Mouse (Mus musculus) hindbrain, embryonic 14.5 days (tissue): Measurements from ENCODE around the gene Shisa6. TPM values are rescaled to one million over a fixed set of nuclear protein-coding genes. Genes with fewer than 3 reads are reported as not detected.

ENCODE experiments used
- ATAC-seq: fragments of 200-750 bp; cut with Nextera tagmentation; 2 replicates; pipeline ENCODE4 v1.8.0; 2017; ENCODE audit warnings: moderate number of reproducible peaks, mild to moderate bottlenecking, moderate TSS enrichment, moderate library complexity; ENCODE audit not compliant: low FRiP score
- DNase-seq: peaks from one replicate; pipeline ENCODE4 v3.0.0-alpha.2; 2015; ENCODE audit warnings: low spot score
- H3K27ac ChIP-seq: fragments of 300-500 bp; sonication (generic); 2 replicates; pipeline ENCODE4 v1.5.1; 2014; ENCODE audit warnings: mild to moderate bottlenecking, moderate library complexity
- H3K27me3 ChIP-seq: fragments of 300-500 bp; sonication (generic); 2 replicates; pipeline ENCODE4 v1.6.1; 2014; ENCODE audit warnings: mild to moderate bottlenecking, low read length, mixed read lengths; ENCODE audit not compliant: control insufficient read depth, insufficient read depth
- H3K36me3 ChIP-seq: fragments of 300-500 bp; sonication (generic); replicated peaks from 2 replicates; pipeline ENCODE4 v1.6.1; 2014; ENCODE audit not compliant: control insufficient read depth, insufficient read depth
- H3K4me1 ChIP-seq: fragments of 300-500 bp; sonication (generic); replicated peaks from 2 replicates; pipeline ENCODE4 v1.6.1; 2014; ENCODE audit warnings: antibody characterized with exemption, low read length, mixed read lengths; ENCODE audit not compliant: control insufficient read depth, insufficient read depth
- H3K4me2 ChIP-seq: fragments of 300-500 bp; sonication (generic); replicated peaks from 2 replicates; pipeline ENCODE4 v1.6.1; 2014; ENCODE audit warnings: mild to moderate bottlenecking, moderate library complexity
- H3K4me3 ChIP-seq: fragments of 300-500 bp; sonication (generic); replicated peaks from 2 replicates; pipeline ENCODE4 v1.5.1; 2014; ENCODE audit warnings: mild to moderate bottlenecking, low read length
- H3K9ac ChIP-seq: fragments of 300-500 bp; sonication (generic); 2 replicates; pipeline ENCODE4 v1.6.1; 2014
- H3K9me3 ChIP-seq: fragments of 300-500 bp; sonication (generic); 2 replicates; pipeline ENCODE4 v1.6.1; 2016; ENCODE audit warnings: low read length; ENCODE audit not compliant: control insufficient read depth
- WGBS: fragments of 180-500 bp; shearing (Covaris S2); extraction: QIAGEN DNeasy Blood & Tissue Kit; methylation state at CpG from one replicate; pipeline ENCODE4 v1.1.7; 2014; 5-methylcytosine and 5-hydroxymethylcytosine counted together
- polyA plus RNA-seq: library from polyadenylated mRNA; unstranded; fragments of >200 nt; fragmentation: Nextera tagmentation; extraction: Ambion mirVana; gene quantifications from 2 replicates; pipeline ENCODE4 v1.2.1, GENCODE M21; 2014

The Shisa6 gene
- polyA plus RNA-seq, 1 experiment from 2014 or later, result 8.5 TPM

DNA sequence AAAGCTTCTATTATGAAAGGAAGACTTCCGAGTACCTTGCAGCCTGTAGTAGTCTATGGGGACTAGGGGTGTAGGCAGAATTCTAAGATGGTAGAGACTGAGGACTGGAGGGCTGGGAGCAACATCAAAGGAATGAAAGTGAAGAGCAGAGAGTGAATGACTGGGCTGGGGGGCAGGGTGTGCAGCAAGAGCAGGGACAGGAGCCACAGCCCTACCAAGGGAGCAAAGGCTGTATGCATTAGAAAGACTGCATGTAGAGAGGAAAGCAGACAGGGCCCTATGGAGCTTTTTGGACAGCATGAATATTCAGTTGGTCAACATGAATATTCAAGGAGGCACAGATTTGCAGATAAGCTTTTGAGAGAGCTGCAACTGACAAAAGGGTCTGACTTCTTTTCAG, 221.4 kb downstream of the Shisa6 start:
- no peaks in the 10 kb centered on the region for H3K9me3 ChIP-seq
- no peak overlapping the region for H3K4me3 ChIP-seq
- no peak overlapping the region for H3K9ac ChIP-seq
- DNase-seq (no peak), ATAC-seq (no peak)
- no peak overlapping the region for H3K27ac ChIP-seq
- 0 out of 2 replicates have a peak, but pooled peaks cover 4% of the 10 kb centered on the region for H3K4me1 ChIP-seq
- H3K36me3 ChIP-seq, result no peaks in the 10 kb centered on the region
- WGBS, result 38% methylated on average over 1 of the region's 1 CpGs
- H3K27me3 ChIP-seq, result no peaks in the 10 kb centered on the region
- H3K4me2 ChIP-seq, result no peak overlapping the region

DNA sequence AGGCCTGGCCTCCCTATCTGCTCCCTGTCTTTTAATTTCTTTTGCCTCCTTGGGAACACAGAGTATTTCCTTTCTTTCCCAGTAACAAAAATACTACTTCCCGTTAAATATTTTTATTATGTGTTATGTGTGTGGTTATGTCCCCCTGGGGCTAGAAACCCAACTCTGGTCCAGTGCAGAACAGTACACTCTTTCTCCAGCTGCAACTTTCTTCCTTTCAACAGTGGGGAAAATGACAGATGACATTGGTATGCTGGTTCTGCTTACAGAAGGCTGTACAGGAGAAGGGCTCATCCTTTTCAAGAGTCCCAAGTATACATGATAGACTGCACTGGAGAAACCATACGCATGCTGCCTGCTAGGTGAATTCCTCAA, 251.1 kb downstream of the Shisa6 start:
- Histone ChIP-seq H3K9ac (no peak overlapping the region), H3K27ac (peak overlapping the region; percentile 47; the same call in 1 of the 2 replicates), H3K4me2 (no peak overlapping the region), H3K4me1 (peaks cover 12% of the 10 kb centered on the region; the same call in 1 of the 2 replicates), H3K9me3 (no peaks in the 10 kb centered on the region), H3K36me3 (no peaks in the 10 kb centered on the region), H3K4me3 (no peak overlapping the region), H3K27me3 (no peaks in the 10 kb centered on the region)
- DNase-seq, result no peak
- ATAC-seq, result no peak
- WGBS, result 96% methylated on average over 2 of the region's 2 CpGs

DNA sequence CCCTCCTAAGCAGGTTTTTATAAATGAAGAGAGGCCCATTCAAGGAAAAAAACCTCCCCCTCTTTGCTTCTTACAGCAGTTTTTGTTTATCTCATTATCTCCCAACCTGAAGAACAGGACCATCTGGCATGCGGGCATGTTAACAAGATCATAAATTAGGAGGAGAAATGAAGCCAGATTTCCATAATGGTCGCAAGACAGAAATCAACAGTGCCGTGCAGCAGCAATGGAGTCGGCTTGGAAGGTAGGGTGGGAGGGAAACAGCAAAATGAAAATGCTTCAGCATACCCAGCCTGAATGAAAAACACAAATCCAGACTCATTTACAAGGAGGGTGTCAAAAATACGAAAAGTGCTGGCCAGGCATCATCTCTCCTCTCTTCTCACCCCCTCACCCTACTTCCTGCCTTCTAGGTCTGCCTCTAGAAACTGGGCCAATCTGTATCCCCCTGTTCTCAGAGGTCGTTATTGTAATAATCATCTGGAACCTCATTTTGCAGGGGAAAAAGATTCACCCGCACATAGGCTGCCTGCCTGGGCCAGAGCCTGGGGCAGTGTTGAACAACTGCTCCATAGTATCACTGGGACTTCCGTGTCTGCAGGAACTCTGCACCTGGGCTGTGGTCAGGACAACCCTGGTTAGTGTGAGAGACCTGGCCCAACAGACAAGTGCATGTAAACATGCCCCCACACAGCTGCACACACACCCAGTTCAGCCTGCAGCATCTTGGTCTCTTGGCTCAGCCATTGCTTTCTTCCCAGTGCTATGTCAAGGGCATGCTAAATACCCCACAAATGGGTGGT, 251.7 kb downstream of the Shisa6 start:
- Histone ChIP-seq H3K4me1 (peaks cover 12% of the 10 kb centered on the region; the same call in 1 of the 2 replicates), H3K36me3 (no peaks in the 10 kb centered on the region), H3K9me3 (no peaks in the 10 kb centered on the region), H3K4me3 (no peak overlapping the region), H3K27me3 (no peaks in the 10 kb centered on the region), H3K4me2 (no peak overlapping the region), H3K27ac (peak overlapping the region; percentile 47), H3K9ac (no peak overlapping the region)
- 44% methylated on average over 8 of the region's 8 CpGs for WGBS
- DNase-seq (peak; percentile 45), ATAC-seq (no peak)

DNA sequence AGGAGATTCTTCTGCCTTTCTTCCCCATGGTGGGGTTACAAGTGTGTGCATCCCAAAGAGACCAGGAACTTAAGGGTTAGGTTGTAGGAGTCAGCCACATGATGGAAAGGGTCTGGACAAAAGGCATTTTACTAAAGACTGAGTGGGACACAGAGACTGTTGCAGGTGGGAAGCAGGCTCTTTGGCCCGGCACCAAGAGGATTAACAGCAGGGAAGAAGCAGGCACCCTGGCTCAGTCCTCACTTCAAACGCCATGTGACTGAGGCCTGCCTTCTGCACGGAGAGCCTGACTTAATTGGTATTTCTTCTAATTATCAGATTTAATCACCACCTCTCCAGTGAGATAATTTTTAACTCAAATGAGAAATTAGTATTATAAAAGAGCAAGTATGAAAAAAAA, 258.7 kb downstream of the Shisa6 start:
- no peaks in the 10 kb centered on the region for H3K36me3 ChIP-seq
- H3K27ac ChIP-seq, result no peak overlapping the region
- 25% methylated on average over 3 of the region's 3 CpGs for WGBS
- H3K4me3 ChIP-seq, result no peak overlapping the region
- ATAC-seq (no peak), DNase-seq (no peak)
- H3K9ac ChIP-seq, result no peak overlapping the region
- no peaks in the 10 kb centered on the region for H3K27me3 ChIP-seq
- H3K4me1 ChIP-seq, result no peaks in the 10 kb centered on the region
- H3K9me3 ChIP-seq, result no peaks in the 10 kb centered on the region
- no peak overlapping the region for H3K4me2 ChIP-seq

DNA sequence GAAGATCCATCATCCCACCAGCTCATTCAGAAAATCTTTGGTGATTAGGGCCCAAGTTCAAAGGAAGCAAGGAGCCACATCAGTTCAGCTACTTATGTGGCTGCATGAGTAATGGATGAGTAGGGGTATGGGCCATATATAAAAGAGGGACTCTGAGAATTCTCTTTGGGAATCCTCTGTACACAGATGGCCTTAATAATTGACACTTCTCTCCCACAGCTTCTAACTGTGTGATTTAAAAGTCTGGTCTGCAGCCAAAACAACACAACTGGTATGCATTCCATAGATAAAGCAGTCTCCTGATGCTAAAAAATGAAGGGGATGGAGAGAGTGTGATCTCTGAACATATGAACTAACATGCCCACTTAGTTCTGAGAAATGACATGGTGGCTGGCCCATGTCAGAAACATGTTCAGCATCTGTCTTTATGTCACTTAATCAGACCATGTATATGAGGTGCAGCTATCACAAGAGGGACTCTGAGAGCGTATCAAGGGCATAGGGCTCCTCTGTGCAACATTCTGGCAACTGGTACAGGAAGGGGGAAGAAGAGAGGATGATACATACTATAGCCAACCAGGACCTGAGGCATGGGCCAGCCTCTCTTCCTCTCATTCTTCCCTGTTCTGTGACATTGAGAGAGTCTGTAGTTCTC, 260.3 kb downstream of the Shisa6 start:
- no peak overlapping the region for H3K9ac ChIP-seq
- H3K9me3 ChIP-seq, result no peaks in the 10 kb centered on the region
- H3K27ac ChIP-seq, result no peak overlapping the region
- WGBS, result 95% methylated on average over 1 of the region's 1 CpGs
- H3K4me3 ChIP-seq, result no peak overlapping the region
- no peak for ATAC-seq
- no peaks in the 10 kb centered on the region for H3K4me1 ChIP-seq
- no peak overlapping the region for H3K4me2 ChIP-seq
- DNase-seq, result no peak
- no peaks in the 10 kb centered on the region for H3K36me3 ChIP-seq
- H3K27me3 ChIP-seq, result no peaks in the 10 kb centered on the region

DNA sequence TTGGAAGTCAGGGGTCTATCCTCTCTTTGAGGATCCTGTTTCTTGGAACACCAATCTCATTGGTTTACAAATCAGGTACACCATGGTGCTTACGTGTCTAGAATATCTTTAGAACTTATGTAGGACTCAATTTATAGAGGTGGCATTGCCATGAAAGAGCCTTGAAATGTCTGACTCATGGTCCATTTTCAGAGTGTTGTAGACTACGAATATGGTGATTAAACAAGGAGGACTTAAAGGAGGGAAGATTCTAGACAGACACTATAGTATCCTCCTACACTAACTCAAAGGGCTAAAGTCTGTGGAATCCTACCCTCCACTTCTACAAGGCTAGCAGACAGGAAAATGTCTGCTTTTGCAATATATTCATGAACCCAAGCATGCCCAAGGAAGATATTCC, 265.6 kb downstream of the Shisa6 start:
- Histone ChIP-seq H3K27me3 (no peaks in the 10 kb centered on the region), H3K27ac (no peak overlapping the region), H3K4me1 (no peaks in the 10 kb centered on the region), H3K4me3 (no peak overlapping the region), H3K9me3 (no peaks in the 10 kb centered on the region), H3K36me3 (no peaks in the 10 kb centered on the region), H3K4me2 (no peak overlapping the region), H3K9ac (no peak overlapping the region)
- DNase-seq (no peak), ATAC-seq (no peak)
- 84% methylated on average over 2 of the region's 2 CpGs for WGBS

DNA sequence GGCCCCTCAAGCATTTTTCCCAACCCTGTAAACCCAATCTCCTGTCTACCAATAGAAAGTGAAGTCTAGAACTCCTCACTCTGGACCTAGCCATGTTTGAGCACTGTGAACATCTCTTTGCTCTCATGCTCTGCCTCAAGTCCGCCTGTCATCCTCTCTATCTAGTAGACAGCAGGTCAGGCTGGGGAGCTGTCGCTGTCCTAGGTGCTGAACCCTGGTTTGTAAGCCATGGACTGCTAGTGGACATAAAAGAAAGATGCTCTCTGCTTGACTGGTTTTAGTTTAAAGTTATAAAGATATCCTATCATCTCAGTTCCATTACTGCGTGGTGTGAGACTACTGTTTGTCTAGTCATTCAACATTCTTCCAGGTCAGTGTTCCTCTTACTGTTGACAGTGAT, 266.9 kb downstream of the Shisa6 start:
- H3K4me1 ChIP-seq, result no peaks in the 10 kb centered on the region
- ATAC-seq (no peak), DNase-seq (peak; percentile 62)
- H3K36me3 ChIP-seq, result no peaks in the 10 kb centered on the region
- no peak overlapping the region for H3K27ac ChIP-seq
- H3K4me2 ChIP-seq, result no peak overlapping the region
- no peaks in the 10 kb centered on the region for H3K27me3 ChIP-seq
- WGBS, result 30% methylated on average over 3 of the region's 3 CpGs
- H3K4me3 ChIP-seq, result no peak overlapping the region
- no peaks in the 10 kb centered on the region for H3K9me3 ChIP-seq
- no peak overlapping the region for H3K9ac ChIP-seq

DNA sequence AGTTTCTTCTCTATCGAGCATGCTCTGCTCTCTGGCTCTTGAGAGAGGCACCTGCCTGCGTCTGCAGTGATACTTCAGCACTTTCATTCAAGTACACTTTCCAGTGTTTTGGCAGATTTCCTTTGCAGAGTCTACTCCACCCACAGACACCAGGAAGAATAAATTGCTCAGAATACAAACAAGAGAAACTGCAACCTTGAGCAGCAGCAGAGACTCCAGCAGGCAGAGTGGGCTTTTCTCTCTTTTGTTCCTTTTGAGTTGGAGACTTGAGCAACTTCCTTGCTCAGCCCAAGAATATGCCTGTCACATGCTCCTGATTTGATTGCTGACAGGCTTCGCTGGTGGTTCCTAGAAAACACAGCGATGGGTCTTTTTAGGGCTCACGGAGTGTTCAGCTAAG, 278.6 kb downstream of the Shisa6 start:
- ATAC-seq (no peak), DNase-seq (no peak)
- Histone ChIP-seq H3K4me1 (no peaks in the 10 kb centered on the region), H3K9me3 (no peaks in the 10 kb centered on the region), H3K27me3 (no peaks in the 10 kb centered on the region), H3K36me3 (no peaks in the 10 kb centered on the region), H3K9ac (no peak overlapping the region), H3K4me3 (no peak overlapping the region), H3K4me2 (no peak overlapping the region), H3K27ac (no peak overlapping the region)
- WGBS, result 71% methylated on average over 5 of the region's 5 CpGs

DNA sequence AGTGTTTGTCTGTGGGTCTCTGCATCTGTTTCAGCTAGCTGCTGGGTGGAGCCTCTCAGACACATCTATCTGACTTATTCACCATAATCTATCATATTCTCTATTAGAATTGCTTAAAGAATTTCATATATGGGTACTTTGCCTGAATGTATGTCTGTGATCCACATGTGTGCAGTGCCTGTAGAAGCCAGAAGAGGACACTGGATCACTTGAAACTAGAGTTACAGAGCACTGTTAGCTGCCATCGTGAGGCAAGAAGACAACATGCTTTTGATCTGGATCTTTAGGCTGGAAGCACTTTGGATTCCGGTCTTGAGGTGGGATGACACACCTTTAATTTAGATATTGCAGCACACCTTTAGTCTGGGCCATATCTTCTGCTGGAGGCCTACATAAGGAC, 289.2 kb downstream of the Shisa6 start:
- no peak for DNase-seq

More for the DNA sequence above, 289.2 kb downstream of the Shisa6 start:
- Histone ChIP-seq H3K27me3 (no peaks in the 10 kb centered on the region), H3K9ac (no peak overlapping the region), H3K4me3 (no peak overlapping the region), H3K9me3 (no peaks in the 10 kb centered on the region), H3K27ac (no peak overlapping the region), H3K4me1 (no peaks in the 10 kb centered on the region), H3K4me2 (no peak overlapping the region), H3K36me3 (no peaks in the 10 kb centered on the region)
- ATAC-seq, result no peak
- 76% methylated on average over 2 of the region's 2 CpGs for WGBS
